ENCODE assay signal across 8 mouse cellular contexts in genomic region chr11:70214191-70214855, GRCm38 (mm10). TPM values are rescaled to one million over a fixed set of nuclear protein-coding genes. Genes with fewer than 3 reads are reported as not detected.
DNase-seq lines count a peak whose midpoint lies in the region; ATAC-seq and TF ChIP-seq lines count a peak whose summit lies in the region.

No protein-coding gene starts in this region.

- peaks cover 41% of the 10 kb centered on the region for H3K27me3 ChIP-seq in kidney, embryonic 16.5 days (ENCODE audit: insufficient read depth, low read length)
- H3K27me3 ChIP-seq in midbrain, embryonic 16.5 days (ENCODE audit: control insufficient read depth, insufficient read depth, low read depth, low read length), result peaks cover 32% of the 10 kb centered on the region

- H3K9ac ChIP-seq in kidney, embryonic 16.5 days (replicated peaks; ENCODE audit: low read length), result peak overlapping the region; percentile 56
- peak overlapping the region; percentile 67 for H3K9ac ChIP-seq in midbrain, embryonic 16.5 days (ENCODE audit: low read depth, low read length)

- peak; percentile 18; the same call in 1 of the 2 replicates for ATAC-seq in granulocyte monocyte progenitor cell, adult 5-6 weeks (replicated peaks; ENCODE audit: poor library complexity, severe bottlenecking)
- peak; percentile 53; the same call in 1 of the 2 replicates for ATAC-seq in kidney, embryonic 16.5 days (ENCODE audit: low FRiP score, low TSS enrichment)
- peak; percentile 56; the same call in 1 of the 2 replicates for ATAC-seq in midbrain, embryonic 16.5 days

- WGBS in kidney, embryonic 16.5 days, result under 1% methylated on average over 46 of the region's 46 CpGs
- under 1% methylated on average over 44 of the region's 46 CpGs for WGBS in midbrain, embryonic 16.5 days

- H3K9me3 ChIP-seq in kidney, embryonic 16.5 days (ENCODE audit: low read length), result no peaks in the 10 kb centered on the region
- no peaks in the 10 kb centered on the region for H3K9me3 ChIP-seq in midbrain, embryonic 16.5 days (replicated peaks; ENCODE audit: control insufficient read depth, low read length, poor library complexity, severe bottlenecking)

- peak overlapping the region; percentile 88 for H3K27ac ChIP-seq in layer of hippocampus, adult 2 months
- no peak overlapping the region for H3K27ac ChIP-seq in kidney, embryonic 16.5 days (ENCODE audit: low read length)
- no peak overlapping the region for H3K27ac ChIP-seq in midbrain, embryonic 16.5 days (ENCODE audit: low read length)

- H3K4me3 ChIP-seq in layer of hippocampus, adult 2 months, result peak overlapping the region; percentile 64
- H3K4me3 ChIP-seq in kidney, embryonic 16.5 days (ENCODE audit: low read length), result peak overlapping the region; percentile 36
- H3K4me3 ChIP-seq in midbrain, embryonic 16.5 days (ENCODE audit: low read depth, low read length), result peak overlapping the region; percentile 40

- no peaks in the 10 kb centered on the region for H3K36me3 ChIP-seq in kidney, embryonic 16.5 days (ENCODE audit: insufficient read depth, low read length)
- 0 out of 2 replicates have a peak, but pooled peaks cover 2% of the 10 kb centered on the region for H3K36me3 ChIP-seq in midbrain, embryonic 16.5 days (ENCODE audit: control insufficient read depth, insufficient read depth, low read length)

- H3K4me2 ChIP-seq in kidney, embryonic 16.5 days (replicated peaks; ENCODE audit: low read depth, low read length), result peak overlapping the region; percentile 63
- peak overlapping the region; percentile 89 for H3K4me2 ChIP-seq in midbrain, embryonic 16.5 days (ENCODE audit: low read length)

- peaks cover 30% of the 10 kb centered on the region for H3K4me1 ChIP-seq in kidney, embryonic 16.5 days (ENCODE audit: insufficient read depth, low read length)
- peaks cover 30% of the 10 kb centered on the region for H3K4me1 ChIP-seq in midbrain, embryonic 16.5 days (ENCODE audit: control insufficient read depth, insufficient read depth, low read length)

- no peak for TF ChIP-seq CTCF in layer of hippocampus, adult 2 months (conservative IDR thresholded peaks at IDR 0.05)

- DNase-seq in layer of hippocampus, adult 2 months (ENCODE audit: low spot score in 2 of 2), result no peak
- DNase-seq in layer of hippocampus, postnatal 25 days (ENCODE audit: extremely low spot score in 1 of 2, low spot score in 1 of 2), result no peak
- peak; percentile 67 to 77 for DNase-seq in cerebellum, adult 18-20 months
- no peak for DNase-seq in urinary bladder, postnatal 14 days (ENCODE audit: low spot score)
- no peak for DNase-seq in urinary bladder, postnatal 10 days (ENCODE audit: low spot score)

RNA-seq across cellular contexts. Expression of gene Slc16a11, which starts 1.8 kb away (rescaled TPM):
- 10 to 100 TPM; 35.2 to 47.0 TPM for total RNA-seq in layer of hippocampus, adult 2 months (2021)
- total RNA-seq in layer of hippocampus, postnatal 25 days (2021), result 10 to 100 TPM; 28.1 to 39.2 TPM
- not detected in 2 replicates for total RNA-seq in granulocyte monocyte progenitor cell, adult 5-6 weeks (2014; fragmentation: Nextera tagmentation)
- not detected in 2 replicates for total RNA-seq in granulocyte monocyte progenitor cell, adult 5-6 weeks (2017)
- 5.2 and 5.5 TPM in 2 replicates for polyA plus RNA-seq in kidney, embryonic 16.5 days (2015; fragmentation: Nextera tagmentation; extraction: Ambion mirVana)
- polyA plus RNA-seq in midbrain, embryonic 16.5 days (2015; fragmentation: Nextera tagmentation; extraction: Ambion mirVana), result 6.9 and 7.8 TPM in 2 replicates

RNA-seq across cellular contexts. Expression of gene Slc16a13, which starts 6.5 kb away (rescaled TPM):
- total RNA-seq in layer of hippocampus, adult 2 months (2021), result 10 to 100 TPM in 1 of 2 experiments, 1 to 10 TPM in 1; 7.9 to 11.0 TPM
- total RNA-seq in layer of hippocampus, postnatal 25 days (2021), result 10 to 100 TPM in 1 of 2 experiments, 1 to 10 TPM in 1; 7.0 to 10.0 TPM
- total RNA-seq in granulocyte monocyte progenitor cell, adult 5-6 weeks (2014; fragmentation: Nextera tagmentation), result 7.1 and 7.9 TPM in 2 replicates
- 9.8 TPM in 2 replicates for total RNA-seq in granulocyte monocyte progenitor cell, adult 5-6 weeks (2017)
- polyA plus RNA-seq in kidney, embryonic 16.5 days (2015; fragmentation: Nextera tagmentation; extraction: Ambion mirVana), result 18.6 and 19.3 TPM in 2 replicates
- polyA plus RNA-seq in midbrain, embryonic 16.5 days (2015; fragmentation: Nextera tagmentation; extraction: Ambion mirVana), result 12.7 and 13.6 TPM in 2 replicates

RNA-seq across cellular contexts. Expression of gene Bcl6b, which starts 15.3 kb away (rescaled TPM):
- 1 to 10 TPM in 1 of 2 experiments, under 1 TPM in 1; 0.83 to 1.4 TPM for total RNA-seq in layer of hippocampus, adult 2 months (2021)
- 1 to 10 TPM; 1.2 to 2.1 TPM for total RNA-seq in layer of hippocampus, postnatal 25 days (2021)
- not detected in 2 replicates for total RNA-seq in granulocyte monocyte progenitor cell, adult 5-6 weeks (2014; fragmentation: Nextera tagmentation)
- total RNA-seq in granulocyte monocyte progenitor cell, adult 5-6 weeks (2017), result 0.13 TPM in 1 of 2 replicates, not detected in the other
- polyA plus RNA-seq in kidney, embryonic 16.5 days (2015; fragmentation: Nextera tagmentation; extraction: Ambion mirVana), result 27.4 and 31.3 TPM in 2 replicates
- 5.1 and 5.3 TPM in 2 replicates for polyA plus RNA-seq in midbrain, embryonic 16.5 days (2015; fragmentation: Nextera tagmentation; extraction: Ambion mirVana)

RNA-seq across cellular contexts. Expression of gene 0610010K14Rik, which starts 23.4 kb away (rescaled TPM):
- 10 to 100 TPM; 43.8 to 48.7 TPM for total RNA-seq in layer of hippocampus, adult 2 months (2021)
- 10 to 100 TPM; 50.6 to 55.6 TPM for total RNA-seq in layer of hippocampus, postnatal 25 days (2021)
- 78.5 and 112 TPM in 2 replicates for total RNA-seq in granulocyte monocyte progenitor cell, adult 5-6 weeks (2014; fragmentation: Nextera tagmentation)
- total RNA-seq in granulocyte monocyte progenitor cell, adult 5-6 weeks (2017), result 36.9 and 44.2 TPM in 2 replicates
- 170 and 173 TPM in 2 replicates for polyA plus RNA-seq in kidney, embryonic 16.5 days (2015; fragmentation: Nextera tagmentation; extraction: Ambion mirVana)
- polyA plus RNA-seq in midbrain, embryonic 16.5 days (2015; fragmentation: Nextera tagmentation; extraction: Ambion mirVana), result 165 and 167 TPM in 2 replicates

RNA-seq across cellular contexts. Expression of gene Gm21988, which starts 25.3 kb away (rescaled TPM):
- 1 to 10 TPM; 3.9 to 4.3 TPM for total RNA-seq in layer of hippocampus, adult 2 months (2021)
- total RNA-seq in layer of hippocampus, postnatal 25 days (2021), result 1 to 10 TPM; 3.2 to 4.5 TPM
- 4.7 and 4.8 TPM in 2 replicates for total RNA-seq in granulocyte monocyte progenitor cell, adult 5-6 weeks (2014; fragmentation: Nextera tagmentation)
- 0.57 TPM in 1 of 2 replicates, not detected in the other for total RNA-seq in granulocyte monocyte progenitor cell, adult 5-6 weeks (2017)
- 10.5 and 11.5 TPM in 2 replicates for polyA plus RNA-seq in kidney, embryonic 16.5 days (2015; fragmentation: Nextera tagmentation; extraction: Ambion mirVana)
- 12.0 and 12.7 TPM in 2 replicates for polyA plus RNA-seq in midbrain, embryonic 16.5 days (2015; fragmentation: Nextera tagmentation; extraction: Ambion mirVana)

Comparison
In these comparisons a context has a peak if more than half of its experiments do, and no peak if none do; other contexts are left out.
1. DNase-seq: peak in cerebellum, adult 18-20 months (2 of 2); none in layer of hippocampus, adult 2 months (0 of 2), layer of hippocampus, postnatal 25 days (0 of 2), urinary bladder, postnatal 14 days (single experiment) and urinary bladder, postnatal 10 days (single experiment).
2. RNA of gene Slc16a11, which starts 1.8 kb away (total RNA-seq): 35.2 to 47.0 TPM in layer of hippocampus, adult 2 months and 28.1 to 39.2 TPM in layer of hippocampus, postnatal 25 days; not detected in granulocyte monocyte progenitor cell, adult 5-6 weeks; every median in the first group is over 10 times any median in the second.
3. Peak in every context shown above with its lines, with median percentiles within 50 percentile points of each other: H3K4me3 ChIP-seq and ATAC-seq.